Mouse (Mus musculus) heart, embryonic 13.5 days (tissue): ENCODE measurements around the gene Phyh. TPM values are rescaled to one million over a fixed set of nuclear protein-coding genes. Genes with fewer than 3 reads are reported as not detected.
"Not testable (repeated sequence)": the region's sequence is repeated elsewhere in the genome, so short reads cannot be mapped to it uniquely, and the experiment has no call there.

Experiments used
- ATAC-seq: fragments of 200-750 bp; cut with Nextera tagmentation; 2 replicates; pipeline ENCODE4 v1.8.0; 2017; ENCODE audit warnings: moderate TSS enrichment; ENCODE audit not compliant: insufficient number of reproducible peaks, low FRiP score, low TSS enrichment; ENCODE audit errors: extremely low read depth
- H3K27ac ChIP-seq: fragments of 300-500 bp; sonication (generic); replicated peaks from 2 replicates; pipeline ENCODE4 v1.5.1; 2015; ENCODE audit warnings: moderate library complexity, mild to moderate bottlenecking, inconsistent platforms
- H3K27me3 ChIP-seq: fragments of 300-500 bp; sonication (generic); replicated peaks from 2 replicates; pipeline ENCODE4 v1.6.1; 2015; ENCODE audit warnings: mild to moderate bottlenecking, inconsistent platforms
- H3K36me3 ChIP-seq: fragments of 300-500 bp; sonication (generic); 2 replicates; pipeline ENCODE4 v1.6.1; 2015; ENCODE audit warnings: mild to moderate bottlenecking, inconsistent platforms
- H3K4me1 ChIP-seq: fragments of 300-500 bp; sonication (generic); 2 replicates; pipeline ENCODE4 v1.6.1; 2015; ENCODE audit warnings: inconsistent platforms
- H3K4me2 ChIP-seq: fragments of 300-500 bp; sonication (generic); 2 replicates; pipeline ENCODE4 v1.6.1; 2015; ENCODE audit warnings: inconsistent platforms, mild to moderate bottlenecking, moderate library complexity
- H3K4me3 ChIP-seq: fragments of 300-500 bp; sonication (generic); 2 replicates; pipeline ENCODE4 v1.5.1; 2015; ENCODE audit warnings: moderate library complexity, mild to moderate bottlenecking, inconsistent platforms
- H3K9ac ChIP-seq: fragments of 300-500 bp; sonication (generic); 2 replicates; pipeline ENCODE4 v1.6.1; 2015; ENCODE audit warnings: inconsistent platforms, mild to moderate bottlenecking, moderate library complexity
- H3K9me3 ChIP-seq: fragments of 300-500 bp; sonication (generic); 2 replicates; pipeline ENCODE4 v1.6.1; 2016; ENCODE audit warnings: inconsistent platforms
- WGBS: fragments of 180-500 bp; shearing (Covaris S2); methylation state at CpG from one replicate; pipeline ENCODE4 v1.1.7; 2015; ENCODE audit warnings: mixed read lengths; 5-methylcytosine and 5-hydroxymethylcytosine counted together
- polyA plus RNA-seq: library from polyadenylated mRNA; unstranded; fragments of >200 nt; fragmentation: Nextera tagmentation; extraction: Ambion mirVana; gene quantifications from 2 replicates; pipeline ENCODE4 v1.2.1, GENCODE M21; 2015

The Phyh gene
- polyA plus RNA-seq, 1 experiment from 2014 or later, result 134 TPM

- Histone ChIP-seq H3K27ac (no peak overlapping the region), H3K4me1 (peaks cover 18% of the 10 kb centered on the region), H3K27me3 (no peaks in the 10 kb centered on the region), H3K4me2 (no peak overlapping the region), H3K36me3 (peaks cover 22% of the 10 kb centered on the region), H3K4me3 (no peak overlapping the region), H3K9ac (no peak overlapping the region), H3K9me3 (no peaks in the 10 kb centered on the region)
- ATAC-seq, result no peak
- WGBS, result 78% methylated on average over 5 of the region's 5 CpGs
Measured at GRCm38 (mm10) chr2:4921019-4921418, 2.2 kb downstream of the Phyh start.

- no peak overlapping the region for H3K27ac ChIP-seq
- H3K4me1 ChIP-seq, result peaks cover 13% of the 10 kb centered on the region
- no peak overlapping the region for H3K9ac ChIP-seq
- H3K4me3 ChIP-seq, result no peak overlapping the region
- no peak for ATAC-seq
- H3K36me3 ChIP-seq, result peaks cover 38% of the 10 kb centered on the region
- WGBS, result 40% methylated on average over 7 of the region's 7 CpGs
- no peaks in the 10 kb centered on the region for H3K9me3 ChIP-seq
- H3K4me2 ChIP-seq, result no peak overlapping the region
- H3K27me3 ChIP-seq, result no peaks in the 10 kb centered on the region
Measured at GRCm38 (mm10) chr2:4922476-4923164, 3.8 kb downstream of the Phyh start.

- Histone ChIP-seq H3K9ac (no peak overlapping the region), H3K9me3 (no peaks in the 10 kb centered on the region), H3K4me2 (no peak overlapping the region), H3K36me3 (peaks cover 81% of the 10 kb centered on the region), H3K4me1 (no peaks in the 10 kb centered on the region), H3K27ac (no peak overlapping the region), H3K4me3 (no peak overlapping the region), H3K27me3 (no peaks in the 10 kb centered on the region)
- no peak for ATAC-seq
- 76% methylated on average over 3 of the region's 3 CpGs for WGBS
Measured at GRCm38 (mm10) chr2:4927391-4927790, 8.6 kb downstream of the Phyh start.

GRCm38 (mm10) chr2:4929230-4929629 lies 10.4 kb downstream of the Phyh start:
- Histone ChIP-seq H3K4me3 (no peak overlapping the region), H3K27ac (no peak overlapping the region), H3K36me3 (peaks cover 84% of the 10 kb centered on the region), H3K4me2 (no peak overlapping the region), H3K27me3 (no peaks in the 10 kb centered on the region), H3K4me1 (no peaks in the 10 kb centered on the region), H3K9me3 (no peaks in the 10 kb centered on the region), H3K9ac (no peak overlapping the region)
- WGBS, result 51% methylated on average over 2 of the region's 2 CpGs
- ATAC-seq, result no peak

GRCm38 (mm10) chr2:4934516-4934915 lies 15.7 kb downstream of the Phyh start:
- WGBS, result 91% methylated on average over 9 of the region's 9 CpGs
- H3K27ac ChIP-seq, result no peak overlapping the region
- ATAC-seq, result no peak
- H3K4me2 ChIP-seq, result no peak overlapping the region
- H3K9ac ChIP-seq, result no peak overlapping the region
- H3K36me3 ChIP-seq, result peaks cover 76% of the 10 kb centered on the region
- H3K27me3 ChIP-seq, result no peaks in the 10 kb centered on the region
- no peaks in the 10 kb centered on the region for H3K4me1 ChIP-seq
- H3K4me3 ChIP-seq, result no peak overlapping the region
- no peaks in the 10 kb centered on the region for H3K9me3 ChIP-seq

- no peaks in the 10 kb centered on the region for H3K4me1 ChIP-seq
- H3K9me3 ChIP-seq, result no peaks in the 10 kb centered on the region
- no peak overlapping the region for H3K4me3 ChIP-seq
- 89% methylated on average over 7 of the region's 7 CpGs for WGBS
- no peak overlapping the region for H3K4me2 ChIP-seq
- H3K27me3 ChIP-seq, result no peaks in the 10 kb centered on the region
- no peak overlapping the region for H3K9ac ChIP-seq
- no peak for ATAC-seq
- no peak overlapping the region for H3K27ac ChIP-seq
- H3K36me3 ChIP-seq, result peaks cover 68% of the 10 kb centered on the region
Measured at GRCm38 (mm10) chr2:4937931-4938330, 19.1 kb downstream of the Phyh start.

GRCm38 (mm10) chr2:4940861-4941260 lies 22.0 kb downstream of the Phyh start:
- no peaks in the 10 kb centered on the region for H3K27me3 ChIP-seq
- H3K4me2 ChIP-seq, result no peak overlapping the region
- H3K9ac ChIP-seq, result no peak overlapping the region
- H3K4me1 ChIP-seq, result no peaks in the 10 kb centered on the region
- ATAC-seq, result no peak
- peaks cover 10% of the 10 kb centered on the region for H3K9me3 ChIP-seq
- H3K36me3 ChIP-seq, result peaks cover 54% of the 10 kb centered on the region
- no peak overlapping the region for H3K4me3 ChIP-seq
- WGBS, result 86% methylated on average over 11 of the region's 11 CpGs
- H3K27ac ChIP-seq, result no peak overlapping the region

- not testable (repeated sequence) for H3K4me2 ChIP-seq, H3K36me3 ChIP-seq, ATAC-seq, H3K9ac ChIP-seq, H3K4me3 ChIP-seq, H3K27ac ChIP-seq, H3K27me3 ChIP-seq, H3K9me3 ChIP-seq, H3K4me1 ChIP-seq
- 85% methylated on average over 6 of the region's 8 CpGs for WGBS
Measured at GRCm38 (mm10) chr2:4949691-4950090, 30.9 kb downstream of the Phyh start.

- H3K4me3 ChIP-seq, result no peak overlapping the region
- WGBS, result 83% methylated on average over 2 of the region's 2 CpGs
- H3K9ac ChIP-seq, result no peak overlapping the region
- H3K4me2 ChIP-seq, result no peak overlapping the region
- H3K36me3 ChIP-seq, result no peaks in the 10 kb centered on the region
- no peaks in the 10 kb centered on the region for H3K27me3 ChIP-seq
- H3K4me1 ChIP-seq, result no peaks in the 10 kb centered on the region
- H3K9me3 ChIP-seq, result no peaks in the 10 kb centered on the region
- no peak for ATAC-seq
- H3K27ac ChIP-seq, result no peak overlapping the region
Measured at GRCm38 (mm10) chr2:4950986-4951385, 32.2 kb downstream of the Phyh start.

GRCm38 (mm10) chr2:4954216-4954760 lies 35.5 kb downstream of the Phyh start:
- Histone ChIP-seq H3K4me3 (no peak overlapping the region), H3K27me3 (no peaks in the 10 kb centered on the region), H3K4me2 (no peak overlapping the region), H3K9me3 (no peaks in the 10 kb centered on the region), H3K27ac (no peak overlapping the region), H3K9ac (no peak overlapping the region), H3K4me1 (no peaks in the 10 kb centered on the region), H3K36me3 (no peaks in the 10 kb centered on the region)
- no peak for ATAC-seq
- WGBS, result 82% methylated on average over 6 of the region's 6 CpGs

- no peaks in the 10 kb centered on the region for H3K36me3 ChIP-seq
- no peak overlapping the region for H3K4me3 ChIP-seq
- no peaks in the 10 kb centered on the region for H3K27me3 ChIP-seq
- WGBS, result 86% methylated on average over 12 of the region's 12 CpGs
- H3K27ac ChIP-seq, result no peak overlapping the region
- no peak overlapping the region for H3K4me2 ChIP-seq
- H3K9me3 ChIP-seq, result no peaks in the 10 kb centered on the region
- H3K4me1 ChIP-seq, result no peaks in the 10 kb centered on the region
- no peak overlapping the region for H3K9ac ChIP-seq
- ATAC-seq, result no peak
Measured at GRCm38 (mm10) chr2:4958039-4958438, 39.2 kb downstream of the Phyh start.

GRCm38 (mm10) chr2:4967806-4968205 lies 49.0 kb downstream of the Phyh start:
- no peak for ATAC-seq
- Histone ChIP-seq H3K9me3 (no peaks in the 10 kb centered on the region), H3K27me3 (no peaks in the 10 kb centered on the region), H3K4me2 (no peak overlapping the region), H3K9ac (no peak overlapping the region), H3K27ac (no peak overlapping the region), H3K36me3 (no peaks in the 10 kb centered on the region), H3K4me1 (no peaks in the 10 kb centered on the region), H3K4me3 (no peak overlapping the region)
- 86% methylated on average over 2 of the region's 2 CpGs for WGBS
